Mouse (Mus musculus): ENCODE data around the gene Tor3a. TPM values are rescaled to one million over a fixed set of nuclear protein-coding genes. Genes with fewer than 3 reads are reported as not detected.
A peak's percentile ranks its signal among the peaks of the same experiment; 100 is the strongest.

Gene Tor3a
- polyA plus RNA-seq, 1 experiment, result 26.9 TPM

- Histone ChIP-seq H3K27me3 (ENCODE audit: control insufficient read depth, insufficient read depth, low read length, poor library complexity, severe bottlenecking) (no peaks in the 10 kb centered on the region), H3K36me3 (ENCODE audit: control insufficient read depth, insufficient read depth, low read length, poor library complexity, severe bottlenecking) (peaks cover 61% of the 10 kb centered on the region), H3K9ac (ENCODE audit: low read depth, poor library complexity, severe bottlenecking) (no peak overlapping the region), H3K4me1 (ENCODE audit: control insufficient read depth, insufficient read depth, low read length) (no peaks in the 10 kb centered on the region), H3K4me3 (ENCODE audit: low read depth, low read length) (no peak overlapping the region), H3K9me3 (replicated peaks; ENCODE audit: control insufficient read depth, insufficient read depth, low read length, poor library complexity, severe bottlenecking) (no peaks in the 10 kb centered on the region), H3K27ac (ENCODE audit: insufficient read depth, low read length) (no peak overlapping the region)
- no peak for TF ChIP-seq EP300 (IDR thresholded peaks at IDR 0.05; ENCODE audit: insufficient read depth, low read depth, low read length)
- no peak for TF ChIP-seq POLR2A (IDR thresholded peaks at IDR 0.05; ENCODE audit: insufficient read depth, low read length)
- TF ChIP-seq CTCF (IDR thresholded peaks at IDR 0.05; ENCODE audit: low read depth, low read length), result no peak
Observed at GRCm38 (mm10) chr1:156635148-156635547, 39.0 kb downstream of the Tor3a start.

DNA sequence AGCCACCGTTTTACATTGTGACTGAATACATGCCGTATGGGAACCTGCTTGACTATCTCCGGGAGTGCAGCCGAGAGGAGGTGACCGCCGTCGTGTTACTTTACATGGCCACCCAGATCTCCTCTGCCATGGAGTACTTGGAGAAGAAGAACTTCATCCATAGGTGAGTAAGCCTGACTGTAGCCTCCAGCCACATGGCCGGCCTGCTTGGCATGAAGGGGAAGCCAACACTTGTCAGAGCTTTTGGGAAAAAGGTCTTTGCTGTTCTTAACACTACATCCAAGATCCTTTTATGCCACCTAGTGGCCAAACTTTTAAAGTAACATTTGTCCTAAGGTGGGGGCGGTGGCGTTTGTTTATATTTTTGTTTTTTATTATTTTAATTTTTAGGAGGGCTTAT, 41.1 kb downstream of the Tor3a start:
- peaks cover 58% of the 10 kb centered on the region for H3K36me3 ChIP-seq (ENCODE audit: control insufficient read depth, insufficient read depth, low read length, poor library complexity, severe bottlenecking)
- no peaks in the 10 kb centered on the region for H3K27me3 ChIP-seq (ENCODE audit: control insufficient read depth, insufficient read depth, low read length, poor library complexity, severe bottlenecking)
- TF ChIP-seq CTCF (IDR thresholded peaks at IDR 0.05; ENCODE audit: low read depth, low read length) (peak; percentile 3), POLR2A (IDR thresholded peaks at IDR 0.05; ENCODE audit: insufficient read depth, low read length) (no peak), EP300 (IDR thresholded peaks at IDR 0.05; ENCODE audit: insufficient read depth, low read depth, low read length) (no peak)

DNA sequence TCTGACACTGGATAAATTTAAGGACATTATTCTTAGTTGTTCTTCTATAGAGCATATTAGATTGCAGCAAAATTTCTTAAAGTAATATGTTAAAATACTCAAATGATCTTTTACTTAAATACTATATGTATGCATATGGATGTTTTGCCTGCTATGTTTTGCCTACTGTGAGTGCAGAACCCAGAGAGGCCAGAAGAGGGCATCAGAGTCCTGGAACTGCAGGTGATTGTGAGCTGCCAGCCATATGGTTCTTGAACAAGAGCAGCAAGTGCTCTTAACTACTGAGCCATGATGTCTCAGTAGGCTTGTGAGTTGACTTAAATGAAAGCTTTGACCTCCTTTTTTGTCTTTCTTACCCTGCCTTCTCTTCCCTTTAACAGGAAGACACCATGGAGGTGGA, 43.2 kb downstream of the Tor3a start:
- TF ChIP-seq POLR2A (IDR thresholded peaks at IDR 0.05; ENCODE audit: insufficient read depth, low read length) (no peak), EP300 (IDR thresholded peaks at IDR 0.05; ENCODE audit: insufficient read depth, low read depth, low read length) (no peak), CTCF (IDR thresholded peaks at IDR 0.05; ENCODE audit: low read depth, low read length) (peak; percentile 65)
- Histone ChIP-seq H3K9me3 (replicated peaks; ENCODE audit: control insufficient read depth, insufficient read depth, low read length, poor library complexity, severe bottlenecking) (no peaks in the 10 kb centered on the region), H3K27me3 (ENCODE audit: control insufficient read depth, insufficient read depth, low read length, poor library complexity, severe bottlenecking) (no peaks in the 10 kb centered on the region), H3K36me3 (ENCODE audit: control insufficient read depth, insufficient read depth, low read length, poor library complexity, severe bottlenecking) (peaks cover 51% of the 10 kb centered on the region), H3K9ac (ENCODE audit: low read depth, poor library complexity, severe bottlenecking) (no peak overlapping the region), H3K4me3 (ENCODE audit: low read depth, low read length) (no peak overlapping the region), H3K4me1 (ENCODE audit: control insufficient read depth, insufficient read depth, low read length) (no peaks in the 10 kb centered on the region), H3K27ac (ENCODE audit: insufficient read depth, low read length) (no peak overlapping the region)

More for the DNA sequence above, 41.1 kb downstream of the Tor3a start:
- H3K9me3 ChIP-seq (replicated peaks; ENCODE audit: control insufficient read depth, insufficient read depth, low read length, poor library complexity, severe bottlenecking), result no peaks in the 10 kb centered on the region
- H3K4me3 ChIP-seq (ENCODE audit: low read depth, low read length), result no peak overlapping the region
- no peak overlapping the region for H3K9ac ChIP-seq (ENCODE audit: low read depth, poor library complexity, severe bottlenecking)
- H3K4me1 ChIP-seq (ENCODE audit: control insufficient read depth, insufficient read depth, low read length), result no peaks in the 10 kb centered on the region
- H3K27ac ChIP-seq (ENCODE audit: insufficient read depth, low read length), result no peak overlapping the region

GRCm38 (mm10) chr1:156629984-156630383, 44.2 kb downstream of the Tor3a start:
- TF ChIP-seq EP300 (IDR thresholded peaks at IDR 0.05; ENCODE audit: insufficient read depth, low read depth, low read length) (no peak), CTCF (IDR thresholded peaks at IDR 0.05; ENCODE audit: low read depth, low read length) (no peak), POLR2A (IDR thresholded peaks at IDR 0.05; ENCODE audit: insufficient read depth, low read length) (no peak)
- Histone ChIP-seq H3K4me1 (ENCODE audit: control insufficient read depth, insufficient read depth, low read length) (no peaks in the 10 kb centered on the region), H3K27me3 (ENCODE audit: control insufficient read depth, insufficient read depth, low read length, poor library complexity, severe bottlenecking) (no peaks in the 10 kb centered on the region), H3K9ac (ENCODE audit: low read depth, poor library complexity, severe bottlenecking) (no peak overlapping the region), H3K4me3 (ENCODE audit: low read depth, low read length) (no peak overlapping the region), H3K36me3 (ENCODE audit: control insufficient read depth, insufficient read depth, low read length, poor library complexity, severe bottlenecking) (peaks cover 47% of the 10 kb centered on the region), H3K27ac (ENCODE audit: insufficient read depth, low read length) (no peak overlapping the region), H3K9me3 (replicated peaks; ENCODE audit: control insufficient read depth, insufficient read depth, low read length, poor library complexity, severe bottlenecking) (no peaks in the 10 kb centered on the region)

DNA sequence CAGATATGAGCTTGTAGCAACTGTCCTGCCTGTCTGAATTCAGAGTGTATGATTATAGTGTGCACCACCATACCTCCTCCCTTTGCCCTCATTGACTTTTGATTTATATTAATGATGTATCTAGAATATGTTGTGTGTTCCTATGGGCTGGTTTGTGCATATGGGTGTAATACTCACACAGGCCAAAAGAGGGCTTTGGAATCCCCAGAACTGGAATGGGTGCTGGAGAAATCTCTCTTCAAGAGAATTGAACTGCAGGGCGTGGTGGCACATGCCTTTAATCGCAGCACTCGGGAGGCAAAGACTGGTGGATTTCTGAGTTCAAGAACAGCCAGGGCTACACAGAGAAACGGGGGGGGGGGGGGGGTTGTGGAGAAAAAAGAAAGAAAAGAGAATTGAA, 47.4 kb downstream of the Tor3a start:
- Histone ChIP-seq H3K27me3 (ENCODE audit: control insufficient read depth, insufficient read depth, low read length, poor library complexity, severe bottlenecking) (no peaks in the 10 kb centered on the region), H3K4me1 (ENCODE audit: control insufficient read depth, insufficient read depth, low read length) (no peaks in the 10 kb centered on the region), H3K9ac (ENCODE audit: low read depth, poor library complexity, severe bottlenecking) (no peak overlapping the region), H3K27ac (ENCODE audit: insufficient read depth, low read length) (no peak overlapping the region), H3K9me3 (replicated peaks; ENCODE audit: control insufficient read depth, insufficient read depth, low read length, poor library complexity, severe bottlenecking) (no peaks in the 10 kb centered on the region), H3K4me3 (ENCODE audit: low read depth, low read length) (no peak overlapping the region), H3K36me3 (ENCODE audit: control insufficient read depth, insufficient read depth, low read length, poor library complexity, severe bottlenecking) (peaks cover 38% of the 10 kb centered on the region)
- no peak for TF ChIP-seq POLR2A (IDR thresholded peaks at IDR 0.05; ENCODE audit: insufficient read depth, low read length)
- TF ChIP-seq EP300 (IDR thresholded peaks at IDR 0.05; ENCODE audit: insufficient read depth, low read depth, low read length), result no peak
- TF ChIP-seq CTCF (IDR thresholded peaks at IDR 0.05; ENCODE audit: low read depth, low read length), result no peak

GRCm38 (mm10) chr1:156624231-156624630, 49.9 kb downstream of the Tor3a start:
- Histone ChIP-seq H3K9ac (ENCODE audit: low read depth, poor library complexity, severe bottlenecking) (no peak overlapping the region), H3K4me3 (ENCODE audit: low read depth, low read length) (no peak overlapping the region), H3K27ac (ENCODE audit: insufficient read depth, low read length) (no peak overlapping the region), H3K4me1 (ENCODE audit: control insufficient read depth, insufficient read depth, low read length) (no peaks in the 10 kb centered on the region), H3K9me3 (replicated peaks; ENCODE audit: control insufficient read depth, insufficient read depth, low read length, poor library complexity, severe bottlenecking) (no peaks in the 10 kb centered on the region), H3K27me3 (ENCODE audit: control insufficient read depth, insufficient read depth, low read length, poor library complexity, severe bottlenecking) (no peaks in the 10 kb centered on the region), H3K36me3 (ENCODE audit: control insufficient read depth, insufficient read depth, low read length, poor library complexity, severe bottlenecking) (peaks cover 22% of the 10 kb centered on the region)
- TF ChIP-seq CTCF (IDR thresholded peaks at IDR 0.05; ENCODE audit: low read depth, low read length), result no peak
- TF ChIP-seq EP300 (IDR thresholded peaks at IDR 0.05; ENCODE audit: insufficient read depth, low read depth, low read length), result no peak
- no peak for TF ChIP-seq POLR2A (IDR thresholded peaks at IDR 0.05; ENCODE audit: insufficient read depth, low read length)

All from ES-Bruce4 (cell line).